Mouse (Mus musculus) monocyte, adult 5-6 weeks (primary cell): ENCODE data around the gene Bora. TPM values are rescaled to one million over a fixed set of nuclear protein-coding genes. Genes with fewer than 3 reads are reported as not detected.

Experiments
- total RNA-seq: library from RNA; stranded (forward); fragments of 200-1000, 200-491, 200-594 nt; gene quantifications from 3 replicates; pipeline ENCODE4 v1.2.3, GENCODE M21; 2017

Gene Bora
- total RNA-seq, 1 experiment from 2014 or later, result 7.3 TPM

Other genes starting within 250 kb of the Bora start
- gene Rpl36a-ps1, start 51.9 kb upstream of the Bora start, total RNA-seq, result 1.9 to 4.4 TPM (median 4.0 TPM) in 3 replicates
- gene Mzt1, start 88 bp upstream of the Bora start, total RNA-seq, result 30.9 to 34.5 TPM (median 34.0 TPM) in 3 replicates
- gene Pibf1, start 53.2 kb downstream of the Bora start, total RNA-seq, result 30.0 to 60.2 TPM (median 31.0 TPM) in 3 replicates
- gene Dis3, start 53.5 kb downstream of the Bora start, total RNA-seq, result 6.2 to 19.3 TPM (median 18.0 TPM) in 3 replicates